Mouse (Mus musculus) hindbrain, embryonic 14.5 days (tissue): Measurements from ENCODE around the gene Dhdh. TPM values are rescaled to one million over a fixed set of nuclear protein-coding genes. Genes with fewer than 3 reads are reported as not detected.
A peak's percentile ranks its signal among the peaks of the same experiment; 100 is the strongest.
"Not testable (repeated sequence)": the region's sequence is repeated elsewhere in the genome, so short reads cannot be mapped to it uniquely, and the experiment has no call there.

Experiments used
- ATAC-seq: fragments of 200-750 bp; cut with Nextera tagmentation; 2 replicates; pipeline ENCODE4 v1.8.0; 2017; ENCODE audit warnings: moderate number of reproducible peaks, mild to moderate bottlenecking, moderate TSS enrichment, moderate library complexity; ENCODE audit not compliant: low FRiP score
- DNase-seq: peaks from one replicate; pipeline ENCODE4 v3.0.0-alpha.2; 2015; ENCODE audit warnings: low spot score
- H3K27ac ChIP-seq: fragments of 300-500 bp; sonication (generic); 2 replicates; pipeline ENCODE4 v1.5.1; 2014; ENCODE audit warnings: mild to moderate bottlenecking, moderate library complexity
- H3K27me3 ChIP-seq: fragments of 300-500 bp; sonication (generic); 2 replicates; pipeline ENCODE4 v1.6.1; 2014; ENCODE audit warnings: mild to moderate bottlenecking, low read length, mixed read lengths; ENCODE audit not compliant: control insufficient read depth, insufficient read depth
- H3K36me3 ChIP-seq: fragments of 300-500 bp; sonication (generic); replicated peaks from 2 replicates; pipeline ENCODE4 v1.6.1; 2014; ENCODE audit not compliant: control insufficient read depth, insufficient read depth
- H3K4me1 ChIP-seq: fragments of 300-500 bp; sonication (generic); replicated peaks from 2 replicates; pipeline ENCODE4 v1.6.1; 2014; ENCODE audit warnings: antibody characterized with exemption, low read length, mixed read lengths; ENCODE audit not compliant: control insufficient read depth, insufficient read depth
- H3K4me2 ChIP-seq: fragments of 300-500 bp; sonication (generic); replicated peaks from 2 replicates; pipeline ENCODE4 v1.6.1; 2014; ENCODE audit warnings: mild to moderate bottlenecking, moderate library complexity
- H3K4me3 ChIP-seq: fragments of 300-500 bp; sonication (generic); replicated peaks from 2 replicates; pipeline ENCODE4 v1.5.1; 2014; ENCODE audit warnings: mild to moderate bottlenecking, low read length
- H3K9ac ChIP-seq: fragments of 300-500 bp; sonication (generic); 2 replicates; pipeline ENCODE4 v1.6.1; 2014
- H3K9me3 ChIP-seq: fragments of 300-500 bp; sonication (generic); 2 replicates; pipeline ENCODE4 v1.6.1; 2016; ENCODE audit warnings: low read length; ENCODE audit not compliant: control insufficient read depth
- WGBS: fragments of 180-500 bp; shearing (Covaris S2); extraction: QIAGEN DNeasy Blood & Tissue Kit; methylation state at CpG from one replicate; pipeline ENCODE4 v1.1.7; 2014; 5-methylcytosine and 5-hydroxymethylcytosine counted together
- polyA plus RNA-seq: library from polyadenylated mRNA; unstranded; fragments of >200 nt; fragmentation: Nextera tagmentation; extraction: Ambion mirVana; gene quantifications from 2 replicates; pipeline ENCODE4 v1.2.1, GENCODE M21; 2014

Dhdh gene
- polyA plus RNA-seq, 1 experiment from 2014 or later: 3.6 TPM

- 74% methylated on average over 5 of the region's 5 CpGs for WGBS
- H3K4me1 ChIP-seq, ATAC-seq, H3K27ac ChIP-seq, H3K4me2 ChIP-seq, H3K4me3 ChIP-seq, H3K27me3 ChIP-seq, H3K9ac ChIP-seq, DNase-seq, H3K9me3 ChIP-seq, H3K36me3 ChIP-seq: not testable (repeated sequence)
Observed at GRCm38 (mm10) chr7:45516846-45517245, 28.2 kb upstream of the Dhdh start.

- ATAC-seq (no peak), DNase-seq (no peak)
- WGBS: 33% methylated on average over 16 of the region's 16 CpGs
- H3K4me2 ChIP-seq: no peak overlapping the region
- no peaks in the 10 kb centered on the region for H3K36me3 ChIP-seq
- H3K27ac ChIP-seq: no peak overlapping the region
- H3K9me3 ChIP-seq: no peaks in the 10 kb centered on the region
- H3K27me3 ChIP-seq: no peaks in the 10 kb centered on the region
- H3K4me3 ChIP-seq: no peak overlapping the region
- no peaks in the 10 kb centered on the region for H3K4me1 ChIP-seq
- H3K9ac ChIP-seq: no peak overlapping the region
Observed at GRCm38 (mm10) chr7:45515436-45515835, 26.8 kb upstream of the Dhdh start.

- H3K4me1 ChIP-seq: peaks cover 4% of the 10 kb centered on the region
- 86% methylated on average over 7 of the region's 7 CpGs for WGBS
- no peaks in the 10 kb centered on the region for H3K36me3 ChIP-seq
- H3K9ac ChIP-seq: no peak overlapping the region
- ATAC-seq (no peak), DNase-seq (no peak)
- H3K27me3 ChIP-seq: no peaks in the 10 kb centered on the region
- no peak overlapping the region for H3K4me3 ChIP-seq
- H3K9me3 ChIP-seq: no peaks in the 10 kb centered on the region
- no peak overlapping the region for H3K27ac ChIP-seq
- no peak overlapping the region for H3K4me2 ChIP-seq
Observed at GRCm38 (mm10) chr7:45514411-45514810, 25.8 kb upstream of the Dhdh start.

- H3K4me1 ChIP-seq: peaks cover 13% of the 10 kb centered on the region
- peak within 1 kb of the TSS; percentile 65 for H3K9ac ChIP-seq
- DNase-seq: peak; percentile 91
- no peaks in the 10 kb centered on the region for H3K27me3 ChIP-seq
- H3K36me3 ChIP-seq: peaks cover 27% of the 10 kb centered on the region
- peak; percentile 90 for ATAC-seq
- peak within 1 kb of the TSS; percentile 51 for H3K4me3 ChIP-seq
- peak within 1 kb of the TSS; percentile 39 for H3K27ac ChIP-seq
- H3K4me2 ChIP-seq: peak within 1 kb of the TSS; percentile 94
- no peaks in the 10 kb centered on the region for H3K9me3 ChIP-seq
- 1% methylated on average over 44 of the region's 44 CpGs for WGBS
Observed at GRCm38 (mm10) chr7:45509912-45510787, 21.5 kb upstream of the Dhdh start, which contains the start of gene Nucb1. TSS of gene Nucb1 (minus strand) at chr7:45510406.

GRCm38 (mm10) chr7:45509181-45509882 is 20.7 kb upstream of the Dhdh start:
- H3K27me3 ChIP-seq: no peaks in the 10 kb centered on the region
- peaks cover 27% of the 10 kb centered on the region for H3K36me3 ChIP-seq
- peak overlapping the region; percentile 39; the same call in 1 of the 2 replicates for H3K27ac ChIP-seq
- peak overlapping the region; percentile 94 for H3K4me2 ChIP-seq
- peak overlapping the region; percentile 51 for H3K4me3 ChIP-seq
- no peaks in the 10 kb centered on the region for H3K9me3 ChIP-seq
- peaks cover 13% of the 10 kb centered on the region for H3K4me1 ChIP-seq
- WGBS: 43% methylated on average over 19 of the region's 19 CpGs
- DNase-seq (no peak), ATAC-seq (peak; percentile 9; the same call in 1 of the 2 replicates)
- peak overlapping the region; percentile 65 for H3K9ac ChIP-seq

GRCm38 (mm10) chr7:45508561-45508960 is 20.0 kb upstream of the Dhdh start:
- Histone ChIP-seq H3K4me2 (peak overlapping the region; percentile 94; the same call in 1 of the 2 replicates), H3K4me1 (peaks cover 13% of the 10 kb centered on the region), H3K9ac (no peak overlapping the region), H3K36me3 (peaks cover 27% of the 10 kb centered on the region), H3K4me3 (no peak overlapping the region), H3K27ac (no peak overlapping the region), H3K27me3 (no peaks in the 10 kb centered on the region), H3K9me3 (no peaks in the 10 kb centered on the region)
- DNase-seq: no peak
- 82% methylated on average over 6 of the region's 6 CpGs for WGBS
- ATAC-seq: no peak

- no peak for ATAC-seq
- Histone ChIP-seq H3K9me3 (no peaks in the 10 kb centered on the region), H3K27ac (no peak overlapping the region), H3K27me3 (no peaks in the 10 kb centered on the region), H3K4me3 (no peak overlapping the region), H3K4me2 (no peak overlapping the region), H3K36me3 (peaks cover 34% of the 10 kb centered on the region), H3K4me1 (peaks cover 13% of the 10 kb centered on the region), H3K9ac (no peak overlapping the region)
- no peak for DNase-seq
- 93% methylated on average over 6 of the region's 6 CpGs for WGBS
Observed at GRCm38 (mm10) chr7:45507583-45507982, 19.0 kb upstream of the Dhdh start.

GRCm38 (mm10) chr7:45498427-45498826 is 9.8 kb upstream of the Dhdh start:
- no peak for DNase-seq
- H3K27me3 ChIP-seq: no peaks in the 10 kb centered on the region
- peaks cover 90% of the 10 kb centered on the region for H3K36me3 ChIP-seq

GRCm38 (mm10) chr7:45494548-45494947 is 5.9 kb upstream of the Dhdh start:
- Histone ChIP-seq H3K9ac (no peak overlapping the region), H3K4me3 (no peak overlapping the region), H3K27ac (no peak overlapping the region), H3K9me3 (no peaks in the 10 kb centered on the region), H3K4me2 (no peak overlapping the region), H3K4me1 (peaks cover 4% of the 10 kb centered on the region; the same call in 1 of the 2 replicates), H3K27me3 (no peaks in the 10 kb centered on the region), H3K36me3 (peaks cover 77% of the 10 kb centered on the region)
- WGBS: 82% methylated on average over 9 of the region's 9 CpGs
- DNase-seq (no peak), ATAC-seq (no peak)

More at GRCm38 (mm10) chr7:45498427-45498826, 9.8 kb upstream of the Dhdh start:
- Histone ChIP-seq H3K27ac (no peak overlapping the region), H3K9me3 (no peaks in the 10 kb centered on the region), H3K4me2 (no peak overlapping the region), H3K4me1 (no peaks in the 10 kb centered on the region), H3K4me3 (no peak overlapping the region), H3K9ac (no peak overlapping the region)
- WGBS: 96% methylated on average over 6 of the region's 6 CpGs
- ATAC-seq: no peak
